Mouse (Mus musculus): ENCODE results near the gene Gm20388.

GRCm38 (mm10) chr8:122180116-122180515 lies 2269.5 kb downstream of the Gm20388 start:
- no peak for TF ChIP-seq CTCF (IDR thresholded peaks at IDR 0.05; ENCODE audit: borderline replicate concordance, extremely low read depth, insufficient read depth, insufficient read length)
- no peak for TF ChIP-seq POLR2A (IDR thresholded peaks at IDR 0.05; ENCODE audit: borderline replicate concordance, extremely low read depth, insufficient read depth, insufficient read length, poor library complexity, severe bottlenecking)

Measured in brain, embryonic 14.5 days (tissue).